Mouse (Mus musculus) limb, embryonic 14.5 days (tissue): ENCODE results near the gene Gpr4. TPM values are rescaled to one million over a fixed set of nuclear protein-coding genes. Genes with fewer than 3 reads are reported as not detected.

ENCODE experiments used
- ATAC-seq: fragments of 200-750 bp; cut with Nextera tagmentation; 2 replicates; pipeline ENCODE4 v1.8.0; 2017; ENCODE audit warnings: low read depth, moderate number of reproducible peaks, moderate TSS enrichment; ENCODE audit not compliant: low FRiP score
- DNase-seq: peaks from one replicate; pipeline ENCODE4 v3.0.0-alpha.2; 2015; ENCODE audit warnings: low spot score
- H3K27ac ChIP-seq: fragments of 300-500 bp; sonication (generic); replicated peaks from 2 replicates; pipeline ENCODE4 v1.5.1; 2014; ENCODE audit warnings: low read depth, mild to moderate bottlenecking, low read length, moderate library complexity, mixed read lengths
- H3K27me3 ChIP-seq: fragments of 300-500 bp; sonication (generic); 2 replicates; pipeline ENCODE4 v1.6.1; 2014; ENCODE audit warnings: low read length, mixed read lengths; ENCODE audit not compliant: control insufficient read depth, insufficient read depth
- H3K36me3 ChIP-seq: fragments of 300-500 bp; sonication (generic); 2 replicates; pipeline ENCODE4 v1.6.1; 2014; ENCODE audit warnings: mild to moderate bottlenecking, low read length, moderate library complexity, mixed read lengths; ENCODE audit not compliant: control insufficient read depth, insufficient read depth
- H3K4me1 ChIP-seq: fragments of 300-500 bp; sonication (generic); 2 replicates; pipeline ENCODE4 v1.6.1; 2014; ENCODE audit warnings: antibody characterized with exemption, low read length, mixed read lengths; ENCODE audit not compliant: control insufficient read depth, insufficient read depth
- H3K4me2 ChIP-seq: fragments of 300-500 bp; sonication (generic); replicated peaks from 2 replicates; pipeline ENCODE4 v1.6.1; 2014; ENCODE audit warnings: low read depth, mild to moderate bottlenecking, low read length, moderate library complexity; ENCODE audit not compliant: severe bottlenecking
- H3K4me3 ChIP-seq: fragments of 300-500 bp; sonication (generic); replicated peaks from 2 replicates; pipeline ENCODE4 v1.5.1; 2014; ENCODE audit warnings: low read length
- H3K9ac ChIP-seq: fragments of 300-500 bp; sonication (generic); 2 replicates; pipeline ENCODE4 v1.6.1; 2014; ENCODE audit warnings: mild to moderate bottlenecking, low read depth, low read length, moderate library complexity; ENCODE audit not compliant: severe bottlenecking
- H3K9me3 ChIP-seq: fragments of 300-500 bp; sonication (generic); 2 replicates; pipeline ENCODE4 v1.6.1; 2016; ENCODE audit warnings: low read length; ENCODE audit not compliant: control insufficient read depth
- POLR2A ChIP-seq: fragments of 200-500 bp; IDR thresholded peaks from 2 replicates; pipeline ENCODE4 v1.8.0; 2012; ENCODE audit warnings: inconsistent platforms, mild to moderate bottlenecking, moderate library complexity, borderline replicate concordance; ENCODE audit not compliant: insufficient read depth, insufficient read length; ENCODE audit errors: extremely low read depth
- WGBS: fragments of 180-500 bp; shearing (Covaris S2); extraction: QIAGEN DNeasy Blood & Tissue Kit; methylation state at CpG from one replicate; pipeline ENCODE4 v1.1.7; 2014; 5-methylcytosine and 5-hydroxymethylcytosine counted together
- polyA plus RNA-seq, 2 experiments: library from polyadenylated mRNA; depleted of rRNA in 1 of 2; stranded (reverse) in 1 of 2; unstranded in 1 of 2; fragments of >200 nt; fragmentation: Nextera tagmentation in 1 of 2; extraction: Ambion mirVana in 1 of 2; gene quantifications; 2 replicates each; pipeline versions ENCODE4 v1.2.1 to v1.2.3; 2012 to 2014

Gene Gpr4
- polyA plus RNA-seq, 2 experiments = 4.0 to 9.2 TPM

DNA sequence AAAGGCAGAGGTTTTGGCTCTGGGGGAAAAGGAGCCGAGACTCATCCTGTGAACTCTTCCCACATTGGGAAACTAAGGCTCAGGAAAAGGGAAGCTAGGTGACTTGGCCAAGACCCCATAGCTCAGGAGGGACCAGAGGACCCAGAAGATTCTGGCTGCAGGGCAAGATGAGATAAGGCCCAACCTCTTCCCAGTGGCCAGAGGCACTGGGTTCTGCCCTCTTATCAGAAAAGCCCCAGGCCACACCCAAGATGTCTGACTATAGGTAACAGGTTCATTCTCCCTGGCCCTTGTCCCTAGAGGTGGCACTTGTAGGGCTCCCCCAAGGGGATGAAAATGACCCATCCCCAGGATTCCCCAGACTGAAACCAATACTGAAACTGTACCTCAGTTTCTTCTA, 34.5 kb downstream of the Gpr4 start:
- WGBS = 82% methylated on average over 1 of the region's 1 CpGs
- Histone ChIP-seq H3K27me3 (no peaks in the 10 kb centered on the region), H3K4me3 (no peak overlapping the region), H3K27ac (no peak overlapping the region), H3K9ac (no peak overlapping the region), H3K36me3 (peaks cover 23% of the 10 kb centered on the region), H3K4me2 (no peak overlapping the region), H3K9me3 (no peaks in the 10 kb centered on the region), H3K4me1 (no peaks in the 10 kb centered on the region)
- DNase-seq = no peak
- no peak for ATAC-seq
- TF ChIP-seq POLR2A = no peak

DNA sequence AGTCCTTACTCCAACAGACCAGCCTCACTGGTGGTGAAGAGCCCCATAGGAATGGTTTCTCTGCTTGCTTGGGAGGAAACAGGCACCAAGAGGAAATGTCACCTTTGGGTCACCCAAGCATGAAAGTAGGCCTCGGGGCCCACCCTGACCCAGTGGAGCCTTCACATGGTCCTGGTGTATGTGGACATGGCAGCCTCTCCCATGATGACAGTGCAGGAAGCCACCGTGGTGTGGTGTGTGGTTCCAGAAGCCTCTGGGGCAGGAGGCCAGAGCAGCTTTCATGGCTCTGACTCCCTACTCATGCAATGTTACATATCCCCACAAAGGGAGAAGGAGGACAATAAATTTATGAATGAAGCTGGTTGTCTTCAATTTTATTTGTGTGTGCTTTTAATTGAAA, 35.2 kb downstream of the Gpr4 start:
- no peak overlapping the region for H3K4me3 ChIP-seq
- TF ChIP-seq POLR2A = no peak
- 90% methylated on average over 2 of the region's 2 CpGs for WGBS
- no peaks in the 10 kb centered on the region for H3K27me3 ChIP-seq
- H3K27ac ChIP-seq = no peak overlapping the region
- no peak overlapping the region for H3K4me2 ChIP-seq
- H3K4me1 ChIP-seq = no peaks in the 10 kb centered on the region
- ATAC-seq (no peak), DNase-seq (no peak)
- H3K9ac ChIP-seq = no peak overlapping the region
- peaks cover 23% of the 10 kb centered on the region for H3K36me3 ChIP-seq
- no peaks in the 10 kb centered on the region for H3K9me3 ChIP-seq

DNA sequence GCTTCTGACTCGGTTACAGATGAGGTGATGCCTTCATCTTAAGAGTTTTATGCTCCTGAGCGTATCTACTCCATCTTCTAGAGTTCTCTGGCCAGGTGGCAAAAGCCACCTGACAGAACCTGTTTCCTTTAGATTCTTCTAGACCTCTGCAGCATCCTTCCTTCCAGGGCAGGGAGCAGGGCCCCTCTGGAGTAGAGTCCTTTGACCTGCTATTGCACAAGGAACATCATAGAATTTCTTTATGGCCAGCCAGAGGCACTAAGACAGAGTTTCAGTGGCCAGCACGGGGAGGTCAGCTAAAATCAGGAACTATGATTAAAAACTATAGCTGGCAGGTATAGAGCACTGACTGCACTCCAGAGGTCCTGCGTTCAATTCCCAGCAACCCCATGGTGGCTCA, 39.7 kb downstream of the Gpr4 start:
- WGBS = 82% methylated on average over 4 of the region's 4 CpGs
- H3K4me1 ChIP-seq = no peaks in the 10 kb centered on the region
- no peak overlapping the region for H3K27ac ChIP-seq
- H3K36me3 ChIP-seq = peaks cover 28% of the 10 kb centered on the region
- ATAC-seq (no peak), DNase-seq (no peak)
- no peak overlapping the region for H3K4me2 ChIP-seq
- no peak for TF ChIP-seq POLR2A
- H3K9ac ChIP-seq = no peak overlapping the region
- no peak overlapping the region for H3K4me3 ChIP-seq
- no peaks in the 10 kb centered on the region for H3K27me3 ChIP-seq
- H3K9me3 ChIP-seq = no peaks in the 10 kb centered on the region

DNA sequence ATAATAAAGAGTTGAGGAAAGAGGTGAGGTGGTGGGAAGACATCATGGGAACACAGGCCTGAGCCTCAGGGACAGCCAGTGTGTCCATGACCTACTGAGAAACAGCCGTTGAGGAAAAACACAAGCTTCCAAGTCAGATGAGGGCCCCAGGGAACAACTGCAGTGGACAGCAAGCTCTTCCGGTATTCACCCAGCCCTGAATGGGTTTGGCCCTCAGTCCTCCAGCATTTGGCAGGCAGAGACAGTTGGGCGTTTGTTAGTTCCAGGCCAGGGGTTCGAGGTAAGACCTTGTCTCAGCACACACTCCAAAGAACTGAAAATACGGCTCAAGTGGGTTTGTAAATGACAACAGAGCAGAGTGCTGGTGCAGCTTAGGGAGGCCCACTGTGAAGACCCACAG, 41.1 kb downstream of the Gpr4 start:
- TF ChIP-seq POLR2A = no peak
- Histone ChIP-seq H3K27me3 (no peaks in the 10 kb centered on the region), H3K4me2 (no peak overlapping the region), H3K4me1 (no peaks in the 10 kb centered on the region), H3K9ac (no peak overlapping the region), H3K36me3 (peaks cover 38% of the 10 kb centered on the region), H3K4me3 (no peak overlapping the region), H3K27ac (no peak overlapping the region), H3K9me3 (no peaks in the 10 kb centered on the region)
- 61% methylated on average over 5 of the region's 5 CpGs for WGBS
- ATAC-seq (no peak), DNase-seq (no peak)

DNA sequence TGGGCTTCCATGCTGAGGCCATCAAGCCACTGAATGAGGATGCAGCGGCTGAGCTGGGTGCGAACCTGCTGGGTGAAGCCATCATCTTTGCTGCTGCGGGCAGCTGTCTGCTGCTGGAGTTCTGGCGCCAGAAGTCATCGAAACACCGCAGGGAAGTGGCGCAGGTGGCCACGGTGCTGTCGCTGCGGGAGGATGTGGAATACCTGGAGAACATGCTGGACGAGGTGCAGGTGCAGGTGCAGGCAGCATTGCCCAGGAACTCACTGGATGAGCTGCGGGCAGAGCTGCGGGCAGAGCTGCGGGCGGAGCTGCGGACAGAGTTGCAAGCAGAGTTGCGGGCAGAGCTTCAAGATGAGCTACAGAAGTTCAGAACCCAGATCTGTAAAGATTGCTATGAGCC, 43.1 kb downstream of the Gpr4 start:
- no peak overlapping the region for H3K4me2 ChIP-seq
- H3K27me3 ChIP-seq = no peaks in the 10 kb centered on the region
- whole genome bisulfite sequencing = 84% methylated on average over 17 of the region's 17 CpGs
- ATAC-seq = no peak
- H3K36me3 ChIP-seq = peaks cover 58% of the 10 kb centered on the region
- no peaks in the 10 kb centered on the region for H3K9me3 ChIP-seq
- TF ChIP-seq POLR2A = no peak
- no peaks in the 10 kb centered on the region for H3K4me1 ChIP-seq
- no peak for DNase-seq
- no peak overlapping the region for H3K4me3 ChIP-seq
- no peak overlapping the region for H3K27ac ChIP-seq
- no peak overlapping the region for H3K9ac ChIP-seq

DNA sequence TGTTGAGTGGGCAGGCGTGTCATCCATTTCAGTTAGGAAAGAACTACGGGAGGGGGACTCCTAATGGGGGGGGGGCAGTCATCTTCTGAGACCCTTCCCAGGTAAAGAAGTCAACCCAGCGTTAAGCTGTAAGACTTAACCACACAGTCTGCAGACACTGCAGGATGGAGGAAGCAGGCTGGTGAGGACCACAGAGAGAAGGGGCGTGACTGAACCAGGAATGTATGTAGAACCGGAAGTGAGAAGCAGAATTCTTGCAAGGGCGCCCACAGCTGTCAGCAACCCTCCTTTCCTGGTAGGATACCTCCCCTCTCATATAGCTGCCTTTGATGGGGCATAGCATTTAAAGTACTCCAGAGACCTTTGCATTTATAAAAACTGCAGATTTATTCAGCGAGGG, 44.2 kb downstream of the Gpr4 start:
- H3K36me3 ChIP-seq = peaks cover 67% of the 10 kb centered on the region
- no peak for DNase-seq
- H3K27ac ChIP-seq = no peak overlapping the region
- H3K4me1 ChIP-seq = no peaks in the 10 kb centered on the region
- no peak overlapping the region for H3K4me3 ChIP-seq
- no peak for ATAC-seq
- TF ChIP-seq POLR2A = no peak
- no peaks in the 10 kb centered on the region for H3K27me3 ChIP-seq
- no peak overlapping the region for H3K4me2 ChIP-seq
- 75% methylated on average over 7 of the region's 7 CpGs for WGBS
- H3K9me3 ChIP-seq = no peaks in the 10 kb centered on the region
- H3K9ac ChIP-seq = no peak overlapping the region
